Mouse (Mus musculus): ENCODE results near the gene Gm11985.
"Not testable (repeated sequence)": the region's sequence is repeated elsewhere in the genome, so short reads cannot be mapped to it uniquely, and the experiment has no call there.

Gm11985 gene

GRCm38 (mm10) chr11:7188469-7188868, at the start of gene Gm11985:
Gm11985 (minus strand) TSS chr11:7188569.
- no peak for ATAC-seq (ENCODE audit: insufficient number of reproducible peaks, low FRiP score, low TSS enrichment)

GRCm38 (mm10) chr11:7237712-7238111, 49.3 kb upstream of the Gm11985 start:
- ATAC-seq (ENCODE audit: insufficient number of reproducible peaks, low FRiP score, low TSS enrichment) = no peak

GRCm38 (mm10) chr11:7236751-7237150, 48.4 kb upstream of the Gm11985 start:
- ATAC-seq (ENCODE audit: insufficient number of reproducible peaks, low FRiP score, low TSS enrichment) = no peak

- no peak for ATAC-seq (ENCODE audit: insufficient number of reproducible peaks, low FRiP score, low TSS enrichment)
These were observed 46.7 kb upstream of the Gm11985 start for GRCm38 (mm10) chr11:7234981-7235609.

- no peak for ATAC-seq (ENCODE audit: insufficient number of reproducible peaks, low FRiP score, low TSS enrichment)
These were observed 46.1 kb upstream of the Gm11985 start for GRCm38 (mm10) chr11:7234436-7234835.

- no peak for ATAC-seq (ENCODE audit: insufficient number of reproducible peaks, low FRiP score, low TSS enrichment)
These were observed 45.0 kb upstream of the Gm11985 start for GRCm38 (mm10) chr11:7233333-7233732.

GRCm38 (mm10) chr11:7231958-7232357, 43.6 kb upstream of the Gm11985 start:
- ATAC-seq (ENCODE audit: insufficient number of reproducible peaks, low FRiP score, low TSS enrichment) = no peak

GRCm38 (mm10) chr11:7230000-7230399, 41.6 kb upstream of the Gm11985 start:
- ATAC-seq (ENCODE audit: insufficient number of reproducible peaks, low FRiP score, low TSS enrichment) = no peak

GRCm38 (mm10) chr11:7228107-7228506, 39.7 kb upstream of the Gm11985 start:
- ATAC-seq (ENCODE audit: insufficient number of reproducible peaks, low FRiP score, low TSS enrichment) = no peak

GRCm38 (mm10) chr11:7226810-7227550, 38.6 kb upstream of the Gm11985 start:
- no peak for ATAC-seq (ENCODE audit: insufficient number of reproducible peaks, low FRiP score, low TSS enrichment)

- no peak for ATAC-seq (ENCODE audit: insufficient number of reproducible peaks, low FRiP score, low TSS enrichment)
These were observed 37.8 kb upstream of the Gm11985 start for GRCm38 (mm10) chr11:7226200-7226599.

- ATAC-seq (ENCODE audit: insufficient number of reproducible peaks, low FRiP score, low TSS enrichment) = not testable (repeated sequence)
These were observed 33.5 kb upstream of the Gm11985 start for GRCm38 (mm10) chr11:7221826-7222225.

- ATAC-seq (ENCODE audit: insufficient number of reproducible peaks, low FRiP score, low TSS enrichment) = no peak
These were observed 27.3 kb upstream of the Gm11985 start for GRCm38 (mm10) chr11:7215703-7216102.

GRCm38 (mm10) chr11:7214761-7215160, 26.4 kb upstream of the Gm11985 start:
- ATAC-seq (ENCODE audit: insufficient number of reproducible peaks, low FRiP score, low TSS enrichment) = no peak

- no peak for ATAC-seq (ENCODE audit: insufficient number of reproducible peaks, low FRiP score, low TSS enrichment)
These were observed 25.9 kb upstream of the Gm11985 start for GRCm38 (mm10) chr11:7214342-7214660.

GRCm38 (mm10) chr11:7213501-7214341, 25.4 kb upstream of the Gm11985 start, which contains the start of gene Igfbp3:
Igfbp3 (minus strand) TSS chr11:7213923.
- peak; percentile 73 for ATAC-seq (ENCODE audit: insufficient number of reproducible peaks, low FRiP score, low TSS enrichment)

GRCm38 (mm10) chr11:7213161-7213500, 24.8 kb upstream of the Gm11985 start:
- no peak; the same call in 1 of the 2 replicates for ATAC-seq (ENCODE audit: insufficient number of reproducible peaks, low FRiP score, low TSS enrichment)

- ATAC-seq (ENCODE audit: insufficient number of reproducible peaks, low FRiP score, low TSS enrichment) = no peak
These were observed 23.9 kb upstream of the Gm11985 start for GRCm38 (mm10) chr11:7212126-7212798.

GRCm38 (mm10) chr11:7211211-7211610, 22.8 kb upstream of the Gm11985 start:
- ATAC-seq (ENCODE audit: insufficient number of reproducible peaks, low FRiP score, low TSS enrichment) = no peak

GRCm38 (mm10) chr11:7210343-7210742, 22.0 kb upstream of the Gm11985 start:
- 0 out of 2 replicates have a peak, but pooled peaks have one; percentile 45 for ATAC-seq (ENCODE audit: insufficient number of reproducible peaks, low FRiP score, low TSS enrichment)

GRCm38 (mm10) chr11:7203846-7204245, 15.5 kb upstream of the Gm11985 start:
- no peak for ATAC-seq (ENCODE audit: insufficient number of reproducible peaks, low FRiP score, low TSS enrichment)
